Mouse (Mus musculus) intestine, postnatal 0 days (tissue): ENCODE results near the gene Pxn. TPM values are rescaled to one million over a fixed set of nuclear protein-coding genes. Genes with fewer than 3 reads are reported as not detected.
A peak's percentile ranks its signal among the peaks of the same experiment; 100 is the strongest.

Experiments
- ATAC-seq: fragments of 200-750 bp; cut with Nextera tagmentation; 2 replicates; pipeline ENCODE4 v1.8.0; 2017; ENCODE audit warnings: mild to moderate bottlenecking, moderate TSS enrichment, moderate library complexity
- H3K27ac ChIP-seq: fragments of 300-500 bp; sonication (generic); 2 replicates; pipeline ENCODE4 v1.5.1; 2014; ENCODE audit warnings: mild to moderate bottlenecking, low read depth, low read length, moderate library complexity
- H3K27me3 ChIP-seq: fragments of 300-500 bp; sonication (generic); replicated peaks from 2 replicates; pipeline ENCODE4 v1.6.1; 2014; ENCODE audit warnings: low read length, mixed read lengths; ENCODE audit not compliant: control insufficient read depth, insufficient read depth
- H3K36me3 ChIP-seq: fragments of 300-500 bp; sonication (generic); 2 replicates; pipeline ENCODE4 v1.6.1; 2014; ENCODE audit warnings: mild to moderate bottlenecking, moderate library complexity; ENCODE audit not compliant: control insufficient read depth, insufficient read depth
- H3K4me1 ChIP-seq: fragments of 300-500 bp; sonication (generic); replicated peaks from 2 replicates; pipeline ENCODE4 v1.6.1; 2014; ENCODE audit warnings: antibody characterized with exemption, low read length, mixed read lengths; ENCODE audit not compliant: control insufficient read depth, insufficient read depth
- H3K4me2 ChIP-seq: fragments of 300-500 bp; sonication (generic); replicated peaks from 2 replicates; pipeline ENCODE4 v1.6.1; 2014; ENCODE audit warnings: low read depth, mild to moderate bottlenecking, moderate library complexity
- H3K4me3 ChIP-seq: fragments of 300-500 bp; sonication (generic); 2 replicates; pipeline ENCODE4 v1.5.1; 2014; ENCODE audit warnings: low read depth, low read length
- H3K9ac ChIP-seq: fragments of 300-500 bp; sonication (generic); 2 replicates; pipeline ENCODE4 v1.6.1; 2014; ENCODE audit warnings: mild to moderate bottlenecking, low read depth, low read length
- H3K9me3 ChIP-seq: fragments of 300-500 bp; sonication (generic); 2 replicates; pipeline ENCODE4 v1.6.1; 2016; ENCODE audit warnings: mixed run types; ENCODE audit not compliant: control insufficient read depth
- CTCF ChIP-seq: sonication (generic); IDR thresholded peaks from 2 replicates; pipeline ENCODE4 v1.5.1; 2016; ENCODE audit warnings: low read depth, mild to moderate bottlenecking, control low read depth, antibody characterized with exemption, moderate library complexity
- WGBS: fragments of 180-500 bp; shearing (Covaris S2); extraction: QIAGEN DNeasy Blood & Tissue Kit; methylation state at CpG from one replicate; pipeline ENCODE4 v1.1.7; 2014; 5-methylcytosine and 5-hydroxymethylcytosine counted together
- polyA plus RNA-seq: library from polyadenylated mRNA; unstranded; fragments of >200 nt; fragmentation: Nextera tagmentation; extraction: Ambion mirVana; gene quantifications from 2 replicates; pipeline ENCODE4 v1.2.1, GENCODE M21; 2015

The Pxn gene
- polyA plus RNA-seq, 1 experiment from 2014 or later = 65.1 TPM

DNA sequence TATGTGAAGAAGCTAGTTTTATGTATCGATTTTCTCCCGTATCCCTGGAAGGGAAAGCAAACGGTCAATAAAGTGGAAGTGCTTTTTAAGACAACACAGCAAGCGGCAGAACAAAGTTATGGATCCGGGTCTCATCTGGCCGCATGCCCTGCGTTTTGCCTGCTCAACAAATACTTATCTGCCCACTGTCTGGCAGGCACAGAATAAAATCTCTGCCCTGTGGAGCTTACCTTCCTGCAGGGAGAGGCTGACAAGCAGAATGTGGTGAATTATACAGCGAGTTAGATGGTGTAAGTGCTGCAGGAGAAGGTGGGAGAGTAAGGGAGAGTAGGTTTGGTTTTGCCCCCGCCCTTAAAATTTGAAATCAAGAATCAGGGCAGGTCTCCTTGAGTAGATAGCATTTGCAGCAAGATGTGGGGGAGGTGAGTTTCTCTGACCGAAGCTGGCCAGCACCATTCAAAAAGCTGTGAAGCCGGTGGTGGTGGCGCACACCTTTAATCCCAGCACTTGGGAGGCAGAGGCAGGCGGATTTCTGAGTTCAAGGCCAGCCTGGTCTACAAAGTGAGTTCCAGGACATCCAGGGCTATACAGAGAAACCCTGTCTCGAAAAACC is 51.8 kb downstream of the Pxn start:
- 80% methylated on average over 14 of the region's 14 CpGs for WGBS
- no peak for TF ChIP-seq CTCF
- Histone ChIP-seq H3K27ac (no peak overlapping the region; the same call in 1 of the 2 replicates), H3K27me3 (no peaks in the 10 kb centered on the region), H3K9ac (no peak overlapping the region), H3K36me3 (peaks cover 48% of the 10 kb centered on the region), H3K4me3 (no peak overlapping the region), H3K4me1 (no peaks in the 10 kb centered on the region), H3K9me3 (no peaks in the 10 kb centered on the region), H3K4me2 (no peak overlapping the region)
- ATAC-seq = no peak

DNA sequence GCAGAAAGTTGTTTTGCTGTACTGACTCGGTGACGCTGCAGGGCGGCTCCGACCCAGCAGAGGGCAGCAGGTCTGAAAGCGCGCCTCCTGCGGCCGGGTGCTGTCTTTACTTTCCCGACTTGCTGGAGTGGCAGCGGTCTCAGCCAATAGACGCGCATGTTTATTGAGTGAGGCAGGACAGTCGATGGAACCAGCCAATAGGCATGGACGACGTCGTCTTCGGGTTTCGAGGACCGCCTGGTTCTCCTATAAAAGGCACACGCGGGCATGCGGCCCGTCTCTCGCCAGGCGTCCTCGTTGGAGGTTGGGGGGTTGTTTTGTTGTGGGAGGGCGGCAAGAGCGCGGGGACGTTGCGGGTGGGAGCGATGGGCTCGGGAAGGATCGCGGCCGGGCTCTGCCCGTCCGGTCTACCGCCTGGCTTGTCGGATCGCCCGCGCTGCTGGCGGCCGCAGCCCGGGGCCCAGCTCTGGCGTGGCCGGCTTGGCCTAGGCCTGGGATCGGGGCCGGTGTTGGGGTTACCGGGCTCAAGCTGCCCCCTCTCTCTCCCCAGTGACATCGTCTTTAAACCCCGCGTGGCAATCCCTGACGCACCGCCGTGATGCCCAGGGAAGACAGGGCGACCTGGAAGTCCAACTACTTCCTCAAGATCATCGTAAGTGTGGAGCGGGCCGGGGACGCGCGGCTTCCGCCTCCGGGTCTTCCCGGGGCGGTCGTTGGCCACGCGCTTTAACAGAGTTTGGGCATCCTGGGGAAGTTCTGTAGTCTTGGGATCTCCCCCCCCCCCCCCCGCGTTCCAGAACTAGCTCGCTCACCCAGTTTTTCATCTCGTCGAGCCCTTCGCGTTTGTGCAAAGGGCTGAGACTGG is 53.0 kb downstream of the Pxn start, which contains the start of gene Rplp0:
Gene Rplp0 (plus strand): TSS at position 231 of the 865 bp plus-strand sequence.
- Histone ChIP-seq H3K36me3 (peaks cover 42% of the 10 kb centered on the region), H3K27ac (peak within 1 kb of the TSS; percentile 77), H3K4me1 (no peaks in the 10 kb centered on the region), H3K27me3 (no peaks in the 10 kb centered on the region), H3K9ac (peak within 1 kb of the TSS; percentile 88), H3K9me3 (no peaks in the 10 kb centered on the region), H3K4me2 (peak within 1 kb of the TSS; percentile 66), H3K4me3 (peak within 1 kb of the TSS; percentile 70)
- peak; percentile 99 for TF ChIP-seq CTCF
- ATAC-seq = peak; percentile 95
- WGBS = under 1% methylated on average over 78 of the region's 78 CpGs

DNA sequence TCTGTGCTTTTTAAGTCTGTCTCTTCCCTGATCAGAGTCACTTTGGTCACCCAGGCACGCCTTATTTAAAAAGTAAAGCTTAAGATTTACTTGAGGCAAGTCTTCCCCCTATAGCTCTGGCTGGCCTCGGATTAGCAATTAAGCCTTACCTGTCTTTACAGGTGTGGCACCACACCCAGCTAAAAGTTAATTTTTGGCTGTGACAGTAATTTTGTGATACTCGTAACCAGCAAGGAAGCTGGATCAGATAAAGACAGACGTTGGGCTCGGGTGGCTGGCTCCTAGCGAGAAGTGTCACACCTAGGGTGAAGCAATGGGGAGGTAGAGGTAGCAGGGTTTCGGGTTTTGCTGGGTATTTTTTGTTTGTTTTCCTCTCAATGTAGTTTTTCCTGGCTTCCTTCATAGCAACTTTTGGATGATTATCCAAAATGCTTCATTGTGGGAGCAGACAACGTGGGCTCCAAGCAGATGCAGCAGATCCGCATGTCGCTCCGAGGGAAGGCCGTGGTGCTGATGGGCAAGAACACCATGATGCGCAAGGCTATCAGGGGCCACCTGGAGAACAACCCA is 53.9 kb downstream of the Pxn start:
- Histone ChIP-seq H3K27ac (no peak overlapping the region), H3K36me3 (peaks cover 33% of the 10 kb centered on the region), H3K27me3 (no peaks in the 10 kb centered on the region), H3K4me2 (peak overlapping the region; percentile 66), H3K4me1 (no peaks in the 10 kb centered on the region), H3K9me3 (no peaks in the 10 kb centered on the region), H3K9ac (peak overlapping the region; percentile 88), H3K4me3 (peak overlapping the region; percentile 70)
- TF ChIP-seq CTCF = no peak
- ATAC-seq = no peak
- 22% methylated on average over 13 of the region's 13 CpGs for WGBS

DNA sequence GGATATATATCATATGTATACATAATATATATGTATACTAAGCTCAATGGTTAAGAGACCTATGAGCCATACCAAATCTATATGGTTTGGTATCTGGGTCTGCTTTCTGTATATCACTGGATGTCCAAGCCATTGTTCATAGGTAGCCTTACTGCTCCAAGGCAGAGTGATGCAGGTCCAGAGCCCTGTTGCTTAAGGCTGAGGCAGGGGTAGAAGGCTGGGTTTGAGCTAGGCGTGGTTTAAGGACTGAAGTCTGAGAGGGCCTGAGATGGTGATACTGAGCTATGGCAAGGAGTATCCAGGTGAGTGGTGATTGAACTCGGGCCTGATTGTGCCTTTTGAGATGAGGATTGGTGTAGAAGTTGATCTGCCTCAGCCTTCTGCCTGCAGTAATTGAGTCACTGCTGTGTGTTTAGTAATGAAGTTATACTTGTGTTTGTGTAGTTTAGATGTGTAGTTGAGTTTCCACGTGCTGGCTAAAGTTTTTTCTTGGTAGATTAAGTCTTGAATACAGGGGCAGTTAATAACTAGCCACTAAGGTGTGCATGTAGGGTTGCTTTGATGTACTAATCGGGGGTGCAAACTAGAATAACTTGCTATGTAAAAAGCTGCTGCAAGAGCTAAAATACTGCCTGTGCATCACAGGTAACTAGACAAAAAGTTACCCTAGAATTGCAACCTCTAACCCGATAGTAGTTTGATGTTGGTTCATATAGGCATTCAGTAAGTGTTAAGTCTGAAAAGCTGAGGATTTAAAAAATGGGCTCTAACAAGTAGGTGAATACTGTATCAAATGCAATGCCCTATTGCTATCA is 57.5 kb downstream of the Pxn start:
- no peak for TF ChIP-seq CTCF
- Histone ChIP-seq H3K9ac (no peak overlapping the region), H3K27ac (no peak overlapping the region), H3K27me3 (no peaks in the 10 kb centered on the region), H3K36me3 (peaks cover 30% of the 10 kb centered on the region), H3K9me3 (no peaks in the 10 kb centered on the region), H3K4me2 (peak overlapping the region; percentile 95; the same call in 1 of the 2 replicates), H3K4me3 (no peak overlapping the region), H3K4me1 (peaks cover 6% of the 10 kb centered on the region; the same call in 1 of the 2 replicates)
- no peak for ATAC-seq
- 37% methylated on average over 5 of the region's 5 CpGs for WGBS

DNA sequence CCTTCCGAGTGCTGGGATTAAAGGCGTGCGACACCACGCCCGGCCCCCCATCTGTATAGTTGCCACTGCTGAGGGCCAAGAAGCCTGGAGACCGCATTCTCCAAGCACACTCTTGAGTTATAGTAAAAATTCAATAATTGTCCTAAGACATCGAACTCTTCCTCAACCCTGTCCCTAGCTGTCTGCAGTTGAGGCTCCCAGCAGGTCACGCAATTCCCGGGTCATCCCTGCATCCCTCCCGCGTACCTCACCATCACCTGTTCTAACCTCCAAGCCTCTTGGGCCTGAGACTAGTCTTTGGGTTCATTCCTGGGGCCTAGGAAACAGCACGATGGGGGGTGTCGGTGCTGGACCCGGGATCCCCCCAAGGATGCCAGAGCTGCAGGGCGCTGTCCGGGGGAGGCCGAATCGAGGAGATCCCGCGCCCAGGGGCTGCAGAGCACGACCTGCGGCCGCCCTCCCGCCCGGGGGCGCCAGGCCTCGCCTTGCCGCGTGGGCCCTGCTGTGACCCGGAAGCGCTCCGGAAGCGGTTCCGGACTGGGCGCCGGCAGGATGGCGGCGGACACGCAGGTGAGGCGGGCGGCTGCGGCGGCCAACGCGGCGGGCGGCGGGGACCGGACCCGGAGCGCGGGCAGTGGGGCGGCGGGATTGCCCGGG is 58.4 kb downstream of the Pxn start, which contains the start of gene Gcn1l1:
Gene Gcn1l1 (plus strand): TSS at position 518 of the 657 bp plus-strand sequence.
- ATAC-seq = peak; percentile 74
- Histone ChIP-seq H3K36me3 (peaks cover 30% of the 10 kb centered on the region), H3K4me1 (peaks cover 6% of the 10 kb centered on the region; the same call in 1 of the 2 replicates), H3K27ac (peak within 1 kb of the TSS; percentile 46), H3K9ac (peak within 1 kb of the TSS; percentile 88), H3K4me2 (peak within 1 kb of the TSS; percentile 95), H3K4me3 (peak within 1 kb of the TSS; percentile 92), H3K27me3 (no peaks in the 10 kb centered on the region), H3K9me3 (no peaks in the 10 kb centered on the region)
- WGBS = 2% methylated on average over 51 of the region's 55 CpGs
- TF ChIP-seq CTCF = peak; percentile 70
